Mouse (Mus musculus): ENCODE data around the gene Rgs13. TPM values are rescaled to one million over a fixed set of nuclear protein-coding genes. Genes with fewer than 3 reads are reported as not detected.

The Rgs13 gene
- polyA plus RNA-seq (2012; rRNA removed), result 0.35 and 0.53 TPM in 2 replicates

GRCm38 (mm10) chr1:144177166-144177565 is at the start of gene Rgs13:
TSS of gene Rgs13 (minus strand) at chr1:144177372.
- no peak for DNase-seq (ENCODE audit: low read depth, low spot score)
- WGBS, result 73% methylated on average over 5 of the region's 5 CpGs

GRCm38 (mm10) chr1:144215230-144215629 is 38.1 kb upstream of the Rgs13 start:
- no peak for DNase-seq (ENCODE audit: low read depth, low spot score)

GRCm38 (mm10) chr1:144210912-144211311 is 33.7 kb upstream of the Rgs13 start:
- WGBS, result 44% methylated on average over 3 of the region's 3 CpGs
- DNase-seq (ENCODE audit: low read depth, low spot score), result no peak

- WGBS, result 76% methylated on average over 7 of the region's 7 CpGs
- DNase-seq (ENCODE audit: low read depth, low spot score), result no peak
Observed at GRCm38 (mm10) chr1:144206281-144207061, 29.3 kb upstream of the Rgs13 start.

GRCm38 (mm10) chr1:144204766-144205165 is 27.6 kb upstream of the Rgs13 start:
- no peak for DNase-seq (ENCODE audit: low read depth, low spot score)
- 83% methylated on average over 2 of the region's 2 CpGs for WGBS

GRCm38 (mm10) chr1:144202939-144203338 is 25.8 kb upstream of the Rgs13 start:
- no peak for DNase-seq (ENCODE audit: low read depth, low spot score)
- 68% methylated on average over 4 of the region's 4 CpGs for WGBS

GRCm38 (mm10) chr1:144200496-144200895 is 23.3 kb upstream of the Rgs13 start:
- DNase-seq (ENCODE audit: low read depth, low spot score), result no peak
- WGBS, result 70% methylated on average over 2 of the region's 2 CpGs

- DNase-seq (ENCODE audit: low read depth, low spot score), result no peak
- 59% methylated on average over 1 of the region's 1 CpGs for WGBS
Observed at GRCm38 (mm10) chr1:144199538-144199937, 22.4 kb upstream of the Rgs13 start.

GRCm38 (mm10) chr1:144197684-144198083 is 20.5 kb upstream of the Rgs13 start:
- DNase-seq (ENCODE audit: low read depth, low spot score), result peak; percentile 24

GRCm38 (mm10) chr1:144186655-144187396 is 9.7 kb upstream of the Rgs13 start:
- no peak for DNase-seq (ENCODE audit: low read depth, low spot score)
- 53% methylated on average over 7 of the region's 7 CpGs for WGBS

More at GRCm38 (mm10) chr1:144197684-144198083, 20.5 kb upstream of the Rgs13 start:
- 26% methylated on average over 3 of the region's 3 CpGs for WGBS

- 60% methylated on average over 4 of the region's 4 CpGs for WGBS
- DNase-seq (ENCODE audit: low read depth, low spot score), result no peak
Observed at GRCm38 (mm10) chr1:144184955-144185715, 8.0 kb upstream of the Rgs13 start.

- no peak for DNase-seq (ENCODE audit: low read depth, low spot score)
Observed at GRCm38 (mm10) chr1:144183622-144184021, 6.5 kb upstream of the Rgs13 start.

GRCm38 (mm10) chr1:144179559-144179958 is 2.4 kb upstream of the Rgs13 start:
- 93% methylated on average over 4 of the region's 4 CpGs for WGBS
- DNase-seq (ENCODE audit: low read depth, low spot score), result no peak

- 65% methylated on average over 9 of the region's 9 CpGs for WGBS
- DNase-seq (ENCODE audit: low read depth, low spot score), result no peak
Observed at GRCm38 (mm10) chr1:144178281-144178957, 1.2 kb upstream of the Rgs13 start.

GRCm38 (mm10) chr1:144177620-144178019 is 448 bp upstream of the Rgs13 start:
- no peak for DNase-seq (ENCODE audit: low read depth, low spot score)

GRCm38 (mm10) chr1:144174760-144175159 is 2.4 kb downstream of the Rgs13 start:
- WGBS, result 82% methylated on average over 6 of the region's 6 CpGs
- no peak for DNase-seq (ENCODE audit: low read depth, low spot score)

- WGBS, result 74% methylated on average over 2 of the region's 2 CpGs
- DNase-seq (ENCODE audit: low read depth, low spot score), result no peak
Observed at GRCm38 (mm10) chr1:144173568-144174036, 3.6 kb downstream of the Rgs13 start.

GRCm38 (mm10) chr1:144168921-144169320 is 8.3 kb downstream of the Rgs13 start:
- no peak for DNase-seq (ENCODE audit: low read depth, low spot score)
- 86% methylated on average over 4 of the region's 4 CpGs for whole genome bisulfite sequencing

GRCm38 (mm10) chr1:144167761-144168160 is 9.4 kb downstream of the Rgs13 start:
- WGBS, result 69% methylated on average over 1 of the region's 1 CpGs
- DNase-seq (ENCODE audit: low read depth, low spot score), result no peak

GRCm38 (mm10) chr1:144166897-144167296 is 10.3 kb downstream of the Rgs13 start:
- no peak for DNase-seq (ENCODE audit: low read depth, low spot score)
- 82% methylated on average over 5 of the region's 5 CpGs for WGBS

Data from large intestine, adult 2 months (tissue).